Comparison of ENCODE assay signal across 29 mouse cellular contexts in genomic region chr9:21564420-21564819, GRCm38 (mm10). TPM values are rescaled to one million over a fixed set of nuclear protein-coding genes. Genes with fewer than 3 reads are reported as not detected.
A peak's percentile ranks its signal among the peaks of the same experiment; 100 is the strongest.
DNase-seq lines count a peak whose midpoint lies in the region; ATAC-seq and TF ChIP-seq lines count a peak whose summit lies in the region.
"Had no signal": no experiment of that assay in that cellular context is flagged by ENCODE, and none has a peak within 500 bp of the region (broad histone marks: within the 10 kb centered on the region; RNA-seq: fewer than 3 reads in every experiment).

No protein-coding gene starts in this region.

- no peak overlapping the region for H3K9ac ChIP-seq in lung, postnatal 0 days (replicated peaks; ENCODE audit: low read depth)
- no peak overlapping the region for H3K9ac ChIP-seq in liver, embryonic 11.5 days (ENCODE audit: low read depth, low read length)
- H3K9ac ChIP-seq in liver, embryonic 16.5 days (ENCODE audit: low read depth, low read length): no peak overlapping the region
- H3K9ac ChIP-seq: embryonic facial prominence, embryonic 12.5 days; forebrain, embryonic 15.5 days; heart, embryonic 15.5 days; kidney, embryonic 15.5 days; midbrain, embryonic 13.5 days; neural tube, embryonic 13.5 days had no signal

- H3K27ac ChIP-seq in lung, postnatal 0 days (ENCODE audit: low read length): no peak overlapping the region
- peak overlapping the region; percentile 33; the same call in 1 of the 2 replicates for H3K27ac ChIP-seq in liver, embryonic 11.5 days (ENCODE audit: low read depth, low read length)
- H3K27ac ChIP-seq in liver, embryonic 16.5 days (ENCODE audit: low read length): peak overlapping the region; percentile 60
- H3K27ac ChIP-seq: embryonic facial prominence, embryonic 12.5 days; forebrain, embryonic 10.5 days; forebrain, embryonic 15.5 days; heart, embryonic 15.5 days; kidney, embryonic 15.5 days; layer of hippocampus, adult 2 months; neural tube, embryonic 13.5 days had no signal

- no peak for ATAC-seq in lung, postnatal 0 days
- no peak for ATAC-seq in liver, embryonic 11.5 days (replicated peaks; ENCODE audit: low FRiP score)
- no peak for ATAC-seq in liver, embryonic 16.5 days (ENCODE audit: low read depth)
- ATAC-seq: forebrain, embryonic 15.5 days; hindbrain, embryonic 16.5 days; midbrain, embryonic 13.5 days had no signal

- H3K9me3 ChIP-seq in lung, postnatal 0 days (ENCODE audit: low read length): no peaks in the 10 kb centered on the region
- no peaks in the 10 kb centered on the region for H3K9me3 ChIP-seq in liver, embryonic 11.5 days (ENCODE audit: control insufficient read depth, low read length)
- no peaks in the 10 kb centered on the region for H3K9me3 ChIP-seq in liver, embryonic 16.5 days (replicated peaks; ENCODE audit: control insufficient read depth, low read length)
- H3K9me3 ChIP-seq: embryonic facial prominence, embryonic 12.5 days; forebrain, embryonic 10.5 days; forebrain, embryonic 15.5 days; heart, embryonic 15.5 days; kidney, embryonic 15.5 days; midbrain, embryonic 13.5 days; neural tube, embryonic 13.5 days had no signal

- no peak overlapping the region for H3K4me3 ChIP-seq in lung, postnatal 0 days (ENCODE audit: low read depth, low read length)
- H3K4me3 ChIP-seq in liver, embryonic 11.5 days (ENCODE audit: low read depth, low read length): no peak overlapping the region
- H3K4me3 ChIP-seq in liver, embryonic 16.5 days (ENCODE audit: low read depth, low read length): no peak overlapping the region
- H3K4me3 ChIP-seq: embryonic facial prominence, embryonic 12.5 days; forebrain, embryonic 10.5 days; forebrain, embryonic 15.5 days; heart, embryonic 15.5 days; kidney, embryonic 15.5 days; layer of hippocampus, adult 2 months; midbrain, embryonic 13.5 days; neural tube, embryonic 13.5 days had no signal

- no peaks in the 10 kb centered on the region for H3K36me3 ChIP-seq in lung, postnatal 0 days (ENCODE audit: insufficient read depth, low read length)
- H3K36me3 ChIP-seq in liver, embryonic 11.5 days (ENCODE audit: control insufficient read depth, insufficient read depth, low read length): peaks cover 3% of the 10 kb centered on the region; the same call in 1 of the 2 replicates
- H3K36me3 ChIP-seq in liver, embryonic 16.5 days (ENCODE audit: control insufficient read depth, insufficient read depth): peaks cover 2% of the 10 kb centered on the region
- H3K36me3 ChIP-seq: heart, embryonic 15.5 days had no signal

- 76% methylated on average over 1 of the region's 1 CpGs for WGBS in lung, postnatal 0 days
- WGBS in liver, embryonic 11.5 days: 73% methylated on average over 1 of the region's 1 CpGs
- WGBS in liver, embryonic 16.5 days (ENCODE audit: insufficient replicate concordance): 62% methylated on average over 1 of the region's 1 CpGs

- H3K4me2 ChIP-seq in lung, postnatal 0 days (replicated peaks; ENCODE audit: low read depth, low read length): no peak overlapping the region
- H3K4me2 ChIP-seq in liver, embryonic 11.5 days: no peak overlapping the region
- no peak overlapping the region for H3K4me2 ChIP-seq in liver, embryonic 16.5 days (ENCODE audit: low read depth, low read length)
- H3K4me2 ChIP-seq: embryonic facial prominence, embryonic 12.5 days; forebrain, embryonic 15.5 days; heart, embryonic 15.5 days; kidney, embryonic 15.5 days; midbrain, embryonic 13.5 days; neural tube, embryonic 13.5 days had no signal

- H3K4me1 ChIP-seq in lung, postnatal 0 days (ENCODE audit: insufficient read depth, low read depth, low read length): no peaks in the 10 kb centered on the region
- peaks cover 16% of the 10 kb centered on the region for H3K4me1 ChIP-seq in liver, embryonic 11.5 days (replicated peaks; ENCODE audit: control insufficient read depth, insufficient read depth, low read length)
- H3K4me1 ChIP-seq in liver, embryonic 16.5 days (ENCODE audit: control insufficient read depth, low read depth, low read length): peaks cover 42% of the 10 kb centered on the region
- H3K4me1 ChIP-seq: embryonic facial prominence, embryonic 12.5 days; forebrain, embryonic 10.5 days; forebrain, embryonic 15.5 days; kidney, embryonic 15.5 days; midbrain, embryonic 13.5 days had no signal

- TF ChIP-seq CTCF in lung, postnatal 0 days (IDR thresholded peaks at IDR 0.05): no peak

- intact Hi-C loops in left cerebral cortex, postnatal 25 days (cut with DNase I): no loop called here

- peak; percentile 33 for DNase-seq in lung, postnatal 0 days (ENCODE audit: low spot score)
- DNase-seq in lung, adult 18-20 months: no peak
- peak; percentile 20 for DNase-seq in NIH3T3 (ENCODE audit: low read depth)
- no peak for DNase-seq in liver, embryonic 11.5 days (ENCODE audit: low spot score)
- DNase-seq in left cerebral cortex, postnatal 25 days (ENCODE audit: low spot score in 2 of 2): no peak
- DNase-seq in urinary bladder, postnatal 36 days (ENCODE audit: low spot score in 2 of 2): no peak
- no peak for DNase-seq in thymus, postnatal 10 days (ENCODE audit: low spot score in 2 of 2)
- DNase-seq: adrenal gland, postnatal 10 days; B cell, adult 2 months; cerebellum, adult 11 months; cerebellum, adult 9-10 months; embryo, embryonic 11 days; kidney, adult 18-20 months; kidney, postnatal 25 days; left cerebral cortex, postnatal 4 days; retina, postnatal 1 day; right cerebral cortex, postnatal 25 days; thymus, adult 2 months; thymus, postnatal 4 days had no signal

- no peaks in the 10 kb centered on the region for H3K27me3 ChIP-seq in lung, postnatal 0 days (replicated peaks; ENCODE audit: insufficient read depth, low read length)
- H3K27me3 ChIP-seq in liver, embryonic 11.5 days (replicated peaks; ENCODE audit: control insufficient read depth, insufficient read depth, low read length): no peaks in the 10 kb centered on the region
- H3K27me3 ChIP-seq in liver, embryonic 16.5 days (ENCODE audit: control insufficient read depth, insufficient read depth, low read depth, low read length): no peaks in the 10 kb centered on the region
- H3K27me3 ChIP-seq: embryonic facial prominence, embryonic 12.5 days; forebrain, embryonic 15.5 days; heart, embryonic 15.5 days; kidney, embryonic 15.5 days; midbrain, embryonic 13.5 days; neural tube, embryonic 13.5 days had no signal

- TF ChIP-seq EP300 in lung, postnatal 0 days (IDR thresholded peaks at IDR 0.05): no peak

RNA-seq across cellular contexts. Expression of gene Carm1, which starts 17.7 kb away (rescaled TPM):
- 10.8 and 12.2 TPM in 2 replicates for polyA plus RNA-seq in lung, postnatal 0 days (2015; fragmentation: Nextera tagmentation; extraction: Ambion mirVana)
- 54.9 TPM in 2 replicates for polyA plus RNA-seq in liver, embryonic 11.5 days (2014; fragmentation: Nextera tagmentation; extraction: Ambion mirVana)
- polyA plus RNA-seq in liver, embryonic 16.5 days (2015; fragmentation: Nextera tagmentation; extraction: Ambion mirVana): 7.0 and 9.3 TPM in 2 replicates
- 10 to 100 TPM; 70.8 to 74.0 TPM for total RNA-seq in left cerebral cortex, postnatal 25 days (2021)

RNA-seq across cellular contexts. Expression of gene Timm29, which starts 28.1 kb away (rescaled TPM):
- polyA plus RNA-seq in lung, postnatal 0 days (2015; fragmentation: Nextera tagmentation; extraction: Ambion mirVana): 16.5 and 17.3 TPM in 2 replicates
- polyA plus RNA-seq in liver, embryonic 11.5 days (2014; fragmentation: Nextera tagmentation; extraction: Ambion mirVana): 35.2 and 41.5 TPM in 2 replicates
- polyA plus RNA-seq in liver, embryonic 16.5 days (2015; fragmentation: Nextera tagmentation; extraction: Ambion mirVana): 13.9 and 14.1 TPM in 2 replicates
- 10 to 100 TPM; 45.5 to 48.2 TPM for total RNA-seq in left cerebral cortex, postnatal 25 days (2021)

RNA-seq across cellular contexts. Expression of gene Yipf2, which starts 28.2 kb away (rescaled TPM):
- polyA plus RNA-seq in lung, postnatal 0 days (2015; fragmentation: Nextera tagmentation; extraction: Ambion mirVana): 28.3 and 30.3 TPM in 2 replicates
- 15.5 and 16.5 TPM in 2 replicates for polyA plus RNA-seq in liver, embryonic 11.5 days (2014; fragmentation: Nextera tagmentation; extraction: Ambion mirVana)
- 11.5 and 12.5 TPM in 2 replicates for polyA plus RNA-seq in liver, embryonic 16.5 days (2015; fragmentation: Nextera tagmentation; extraction: Ambion mirVana)
- 10 to 100 TPM; 18.1 to 19.4 TPM for total RNA-seq in left cerebral cortex, postnatal 25 days (2021)

RNA-seq across cellular contexts. Expression of gene AB124611, which starts 38.4 kb away (rescaled TPM):
- polyA plus RNA-seq in lung, postnatal 0 days (2015; fragmentation: Nextera tagmentation; extraction: Ambion mirVana): 5.2 and 5.5 TPM in 2 replicates
- polyA plus RNA-seq in liver, embryonic 11.5 days (2014; fragmentation: Nextera tagmentation; extraction: Ambion mirVana): 3.7 and 4.3 TPM in 2 replicates
- 9.6 and 11.3 TPM in 2 replicates for polyA plus RNA-seq in liver, embryonic 16.5 days (2015; fragmentation: Nextera tagmentation; extraction: Ambion mirVana)
- total RNA-seq in left cerebral cortex, postnatal 25 days (2021): under 1 TPM; 0.30 to 0.66 TPM

RNA-seq across cellular contexts. Expression of gene Smarca4, which starts 51.5 kb away (rescaled TPM):
- 22.3 and 22.4 TPM in 2 replicates for polyA plus RNA-seq in lung, postnatal 0 days (2015; fragmentation: Nextera tagmentation; extraction: Ambion mirVana)
- polyA plus RNA-seq in liver, embryonic 11.5 days (2014; fragmentation: Nextera tagmentation; extraction: Ambion mirVana): 86.1 and 86.6 TPM in 2 replicates
- polyA plus RNA-seq in liver, embryonic 16.5 days (2015; fragmentation: Nextera tagmentation; extraction: Ambion mirVana): 20.2 and 23.4 TPM in 2 replicates
- 100 to 1,000 TPM; 117 to 118 TPM for total RNA-seq in left cerebral cortex, postnatal 25 days (2021)

Comparison
In these comparisons a context has a peak if more than half of its experiments do, and no peak if none do; other contexts are left out.
1. DNase-seq: peak in lung, postnatal 0 days (single experiment) and NIH3T3 (single experiment); none in lung, adult 18-20 months (0 of 2), liver, embryonic 11.5 days (single experiment), left cerebral cortex, postnatal 25 days (0 of 2), urinary bladder, postnatal 36 days (0 of 2) and thymus, postnatal 10 days (0 of 2).